Mouse (Mus musculus) brain, embryonic 14.5 days (tissue): ENCODE measurements around the gene Zfp800.

Experiments
- CTCF ChIP-seq: fragments of 200-500 bp; IDR thresholded peaks from 2 replicates; pipeline ENCODE4 v1.5.1; 2012; ENCODE audit warnings: inconsistent platforms, mild to moderate bottlenecking, moderate library complexity, borderline replicate concordance; ENCODE audit not compliant: insufficient read depth, insufficient read length; ENCODE audit errors: extremely low read depth
- POLR2A ChIP-seq: fragments of 200-500 bp; IDR thresholded peaks from 2 replicates; pipeline ENCODE4 v1.6.1; 2012; ENCODE audit warnings: mild to moderate bottlenecking, inconsistent platforms, borderline replicate concordance; ENCODE audit not compliant: poor library complexity, insufficient read depth, insufficient read length, severe bottlenecking; ENCODE audit errors: extremely low read depth

GRCm38 (mm10) chr6:28381983-28382382 is 15.8 kb downstream of the Zfp800 start:
- peak; percentile 7; the same call in 1 of the 2 replicates for TF ChIP-seq CTCF
- no peak for TF ChIP-seq POLR2A
